Mouse (Mus musculus): ENCODE data around the gene Klhl42. TPM values are rescaled to one million over a fixed set of nuclear protein-coding genes. Genes with fewer than 3 reads are reported as not detected.

Klhl42 gene
- 4.2 TPM for polyA plus RNA-seq (2014; fragmentation: Illumina TruSeq; extraction: RNeasy Lipid Tissue Mini Kit (QIAGEN cat#74804); ENCODE audit: low read depth, low replicate concordance)

GRCm38 (mm10) chr6:147091136-147092120, at the start of gene Klhl42:
Gene Klhl42 (plus strand): TSS chr6:147091379.

GRCm38 (mm10) chr6:147042291-147043290, 48.6 kb upstream of the Klhl42 start, which contains the start of gene Mrps35:
Gene Mrps35 (plus strand): TSS chr6:147042764.

DNA sequence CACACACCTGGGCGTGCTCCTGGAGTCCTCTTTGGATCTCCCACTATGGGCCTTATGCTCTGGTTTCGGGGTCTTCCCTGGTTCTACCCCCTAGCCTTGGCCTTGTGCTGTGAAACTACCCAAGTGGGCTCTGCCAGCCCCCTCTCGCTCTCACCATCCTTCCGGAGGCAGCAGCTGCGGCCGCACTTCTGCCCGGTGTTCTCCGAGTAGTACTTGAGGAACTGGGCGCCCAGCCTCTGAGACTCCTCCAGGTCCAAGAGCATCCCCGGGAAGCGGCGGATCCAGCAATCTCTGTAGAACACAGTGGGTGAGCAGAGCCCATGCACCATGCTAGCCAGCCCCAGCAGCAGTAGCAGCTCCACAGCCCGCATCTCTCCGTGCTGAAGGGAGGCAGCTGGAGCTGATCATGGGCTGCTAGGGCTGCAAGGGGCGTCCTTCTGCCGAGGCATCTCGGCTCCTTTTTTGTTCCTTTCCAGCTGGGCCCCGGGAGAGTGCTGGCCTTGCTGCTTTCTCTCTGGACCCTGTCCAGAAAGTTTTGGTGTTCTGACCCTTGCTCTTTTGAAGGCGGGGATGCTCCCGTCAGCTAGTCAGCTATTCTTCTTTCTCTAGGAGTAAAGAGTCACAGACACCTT, 4.5 kb upstream of the Klhl42 start, which contains the start of gene Mansc4:
Mansc4 (minus strand) TSS at position 439 of the 632 bp plus-strand sequence.

Other genes starting within 250 kb of the Klhl42 start
- 0.37 TPM for gene Smco2, start 241.3 kb upstream of the Klhl42 start, polyA plus RNA-seq (2014; fragmentation: Illumina TruSeq; extraction: RNeasy Lipid Tissue Mini Kit (QIAGEN cat#74804); ENCODE audit: low read depth, low replicate concordance)
- 62.7 TPM for gene Ppfibp1, start 202.9 kb upstream of the Klhl42 start, polyA plus RNA-seq (2014; fragmentation: Illumina TruSeq; extraction: RNeasy Lipid Tissue Mini Kit (QIAGEN cat#74804); ENCODE audit: low read depth, low replicate concordance)
- not detected for gene 1700034J05Rik, start 137.0 kb upstream of the Klhl42 start, polyA plus RNA-seq (2014; fragmentation: Illumina TruSeq; extraction: RNeasy Lipid Tissue Mini Kit (QIAGEN cat#74804); ENCODE audit: low read depth, low replicate concordance)
- gene Rep15, start 58.8 kb upstream of the Klhl42 start, polyA plus RNA-seq (2014; fragmentation: Illumina TruSeq; extraction: RNeasy Lipid Tissue Mini Kit (QIAGEN cat#74804); ENCODE audit: low read depth, low replicate concordance), result 1.3 TPM
- gene Mrps35, start 48.6 kb upstream of the Klhl42 start, polyA plus RNA-seq (2014; fragmentation: Illumina TruSeq; extraction: RNeasy Lipid Tissue Mini Kit (QIAGEN cat#74804); ENCODE audit: low read depth, low replicate concordance), result 146 TPM
- gene Mansc4, start 4.3 kb upstream of the Klhl42 start, polyA plus RNA-seq (2014; fragmentation: Illumina TruSeq; extraction: RNeasy Lipid Tissue Mini Kit (QIAGEN cat#74804); ENCODE audit: low read depth, low replicate concordance), result not detected
- gene Pthlh, start 172.8 kb downstream of the Klhl42 start, polyA plus RNA-seq (2014; fragmentation: Illumina TruSeq; extraction: RNeasy Lipid Tissue Mini Kit (QIAGEN cat#74804); ENCODE audit: low read depth, low replicate concordance), result 1.8 TPM

All from heart, adult 10 weeks (tissue).